Mouse (Mus musculus) midbrain, embryonic 14.5 days (tissue): ENCODE results near the gene Msn. TPM values are rescaled to one million over a fixed set of nuclear protein-coding genes. Genes with fewer than 3 reads are reported as not detected.
"Not testable (repeated sequence)": the region's sequence is repeated elsewhere in the genome, so short reads cannot be mapped to it uniquely, and the experiment has no call there.

Experiments used
- ATAC-seq: fragments of 200-750 bp; cut with Nextera tagmentation; 2 replicates; pipeline ENCODE4 v1.8.0; 2017; ENCODE audit warnings: moderate number of reproducible peaks, moderate library complexity; ENCODE audit not compliant: low FRiP score, low TSS enrichment
- DNase-seq: peaks from one replicate; pipeline ENCODE4 v3.0.0-alpha.2; 2015
- H3K27ac ChIP-seq: fragments of 300-500 bp; sonication (generic); replicated peaks from 2 replicates; pipeline ENCODE4 v1.5.1; 2014; ENCODE audit warnings: mild to moderate bottlenecking, low read depth, low read length, moderate library complexity
- H3K27me3 ChIP-seq: fragments of 300-500 bp; sonication (generic); 2 replicates; pipeline ENCODE4 v1.6.1; 2014; ENCODE audit warnings: low read length, control low read depth, mixed read lengths; ENCODE audit not compliant: control insufficient read depth, insufficient read depth
- H3K36me3 ChIP-seq: fragments of 300-500 bp; sonication (generic); 2 replicates; pipeline ENCODE4 v1.6.1; 2014; ENCODE audit warnings: low read length, control low read depth; ENCODE audit not compliant: control insufficient read depth, insufficient read depth
- H3K4me1 ChIP-seq: fragments of 300-500 bp; sonication (generic); 2 replicates; pipeline ENCODE4 v1.6.1; 2014; ENCODE audit warnings: mild to moderate bottlenecking, antibody characterized with exemption, low read length, control low read depth; ENCODE audit not compliant: control insufficient read depth, insufficient read depth
- H3K4me2 ChIP-seq: fragments of 300-500 bp; sonication (generic); 2 replicates; pipeline ENCODE4 v1.6.1; 2014; ENCODE audit warnings: mild to moderate bottlenecking, low read length, moderate library complexity
- H3K4me3 ChIP-seq: fragments of 300-500 bp; sonication (generic); replicated peaks from 2 replicates; pipeline ENCODE4 v1.5.1; 2014; ENCODE audit warnings: low read depth, low read length
- H3K9ac ChIP-seq: fragments of 300-500 bp; sonication (generic); replicated peaks from 2 replicates; pipeline ENCODE4 v1.6.1; 2014; ENCODE audit warnings: mild to moderate bottlenecking, low read length, moderate library complexity
- H3K9me3 ChIP-seq: fragments of 300-500 bp; sonication (generic); 2 replicates; pipeline ENCODE4 v1.6.1; 2016; ENCODE audit warnings: low read length, control low read depth, mixed read lengths; ENCODE audit not compliant: control insufficient read depth
- WGBS: fragments of 180-500 bp; shearing (Covaris S2); extraction: QIAGEN DNeasy Blood & Tissue Kit; methylation state at CpG from one replicate; pipeline ENCODE4 v1.1.7; 2014; 5-methylcytosine and 5-hydroxymethylcytosine counted together
- polyA plus RNA-seq: library from polyadenylated mRNA; unstranded; fragments of >200 nt; fragmentation: Nextera tagmentation; extraction: Ambion mirVana; gene quantifications from 2 replicates; pipeline ENCODE4 v1.2.1, GENCODE M21; 2014

Msn gene
- polyA plus RNA-seq, 1 experiment from 2014 or later = 33.8 TPM

DNA sequence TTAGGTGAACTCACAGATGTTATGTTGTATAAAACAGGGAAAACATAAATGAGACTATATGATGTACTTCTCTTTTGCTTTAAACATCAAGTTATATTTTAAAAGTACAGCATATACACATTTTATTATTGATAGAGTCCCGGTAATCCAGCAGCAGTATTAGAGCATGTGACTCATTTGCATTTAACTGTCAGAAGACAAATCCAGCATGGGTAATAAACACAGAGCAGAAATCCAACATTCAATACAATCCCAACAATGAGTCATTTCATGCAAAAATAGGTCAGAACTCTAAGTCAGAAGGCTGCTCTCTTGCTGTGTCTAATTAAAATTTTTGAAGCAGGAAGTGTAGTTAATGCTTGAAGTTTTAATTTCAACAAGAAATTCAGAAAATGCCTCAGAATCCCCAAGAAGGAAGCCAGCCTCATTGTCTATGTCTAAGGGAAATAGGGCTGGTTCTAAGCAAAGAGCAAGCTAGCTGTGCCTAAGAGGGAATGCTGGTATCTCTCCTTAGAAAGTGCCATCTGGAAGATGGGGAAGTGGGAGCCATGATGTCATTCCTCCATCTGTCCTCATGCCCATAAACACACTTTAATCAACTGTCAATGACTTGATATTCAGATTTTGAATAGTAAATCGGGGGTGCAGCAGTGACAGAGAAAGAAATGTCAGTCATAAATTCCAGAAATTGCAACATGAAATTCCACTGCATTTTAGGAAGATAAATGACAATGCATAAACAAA is 76.0 kb downstream of the Msn start:
- Histone ChIP-seq H3K36me3 (no peaks in the 10 kb centered on the region), H3K9ac (no peak overlapping the region), H3K27me3 (no peaks in the 10 kb centered on the region), H3K4me1 (no peaks in the 10 kb centered on the region), H3K4me3 (no peak overlapping the region), H3K27ac (no peak overlapping the region), H3K4me2 (no peak overlapping the region), H3K9me3 (no peaks in the 10 kb centered on the region)
- WGBS = 80% methylated on average over 2 of the region's 2 CpGs
- DNase-seq (no peak), ATAC-seq (no peak)

GRCm38 (mm10) chrX:96178437-96178836 is 82.6 kb downstream of the Msn start:
- Histone ChIP-seq H3K27ac (no peak overlapping the region), H3K9me3 (no peaks in the 10 kb centered on the region), H3K9ac (no peak overlapping the region), H3K27me3 (no peaks in the 10 kb centered on the region), H3K4me3 (no peak overlapping the region), H3K4me2 (no peak overlapping the region), H3K4me1 (no peaks in the 10 kb centered on the region), H3K36me3 (no peaks in the 10 kb centered on the region)
- ATAC-seq = no peak
- DNase-seq = peak; percentile 69
- 17% methylated on average over 1 of the region's 1 CpGs for WGBS

DNA sequence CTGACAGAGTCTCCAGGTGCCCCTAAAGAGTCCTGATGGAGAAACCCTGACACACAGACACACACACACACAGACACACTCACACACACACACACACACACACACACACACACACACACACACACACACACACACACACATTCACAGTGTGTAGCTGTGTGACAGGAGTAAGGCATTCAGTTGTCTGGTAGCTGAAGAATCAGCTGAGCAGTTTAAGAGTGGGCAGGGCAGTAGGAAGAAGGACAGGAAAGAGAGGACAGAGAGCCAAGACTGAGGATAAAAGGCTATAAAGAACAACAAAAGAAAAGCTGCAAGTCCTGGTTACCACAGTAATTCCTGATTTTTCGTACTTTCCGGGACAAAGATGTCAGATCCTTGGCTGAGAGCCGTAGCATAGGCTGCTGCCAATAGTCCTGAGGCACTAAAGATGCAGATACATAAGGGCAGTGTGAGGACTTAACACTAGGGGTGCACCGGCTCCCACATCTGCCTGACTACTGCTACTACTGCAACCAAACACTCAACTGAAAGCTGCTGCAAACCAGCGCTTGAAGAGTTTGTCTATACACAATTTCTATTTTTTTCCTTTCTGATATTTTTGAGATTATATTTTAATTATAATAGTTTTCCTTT is 88.4 kb downstream of the Msn start:
- no peaks in the 10 kb centered on the region for H3K4me1 ChIP-seq

DNA sequence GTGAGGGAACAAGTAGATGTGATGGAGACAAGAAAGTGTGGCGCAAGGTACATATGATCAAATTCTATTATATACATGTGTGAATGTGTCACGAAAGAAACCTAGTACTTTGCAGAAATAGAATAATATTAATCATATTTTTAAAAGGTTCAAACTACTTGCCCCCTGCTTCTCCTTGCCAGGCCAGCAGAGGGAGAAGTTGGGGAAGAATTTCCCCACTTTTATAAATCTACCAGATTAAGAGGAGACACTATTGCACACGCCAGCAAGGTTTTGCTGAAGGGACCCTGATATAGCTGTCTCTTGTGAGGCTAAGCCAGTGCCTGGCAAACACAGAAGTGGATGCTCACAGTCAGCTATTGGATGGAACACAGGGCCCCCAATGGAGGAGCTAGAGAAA is 109.3 kb downstream of the Msn start:
- not testable (repeated sequence) for H3K4me2 ChIP-seq, DNase-seq, H3K27me3 ChIP-seq, H3K4me1 ChIP-seq, H3K36me3 ChIP-seq, H3K9me3 ChIP-seq, ATAC-seq, H3K27ac ChIP-seq, H3K4me3 ChIP-seq, H3K9ac ChIP-seq
- WGBS = 85% methylated on average over 3 of the region's 3 CpGs

More for the DNA sequence above, 88.4 kb downstream of the Msn start:
- H3K27ac ChIP-seq = no peak overlapping the region
- H3K4me3 ChIP-seq = no peak overlapping the region
- ATAC-seq (no peak), DNase-seq (peak; percentile 19)
- no peaks in the 10 kb centered on the region for H3K9me3 ChIP-seq
- H3K27me3 ChIP-seq = no peaks in the 10 kb centered on the region
- H3K36me3 ChIP-seq = no peaks in the 10 kb centered on the region
- WGBS = 58% methylated on average over 5 of the region's 5 CpGs
- no peak overlapping the region for H3K9ac ChIP-seq
- H3K4me2 ChIP-seq = no peak overlapping the region

GRCm38 (mm10) chrX:96206872-96207271 is 111.0 kb downstream of the Msn start:
- Histone ChIP-seq H3K27me3 (no peaks in the 10 kb centered on the region), H3K9me3 (no peaks in the 10 kb centered on the region), H3K27ac (no peak overlapping the region), H3K4me3 (no peak overlapping the region), H3K36me3 (no peaks in the 10 kb centered on the region), H3K4me1 (no peaks in the 10 kb centered on the region), H3K9ac (no peak overlapping the region), H3K4me2 (no peak overlapping the region)
- ATAC-seq (no peak), DNase-seq (no peak)
- WGBS = 37% methylated on average over 1 of the region's 1 CpGs

DNA sequence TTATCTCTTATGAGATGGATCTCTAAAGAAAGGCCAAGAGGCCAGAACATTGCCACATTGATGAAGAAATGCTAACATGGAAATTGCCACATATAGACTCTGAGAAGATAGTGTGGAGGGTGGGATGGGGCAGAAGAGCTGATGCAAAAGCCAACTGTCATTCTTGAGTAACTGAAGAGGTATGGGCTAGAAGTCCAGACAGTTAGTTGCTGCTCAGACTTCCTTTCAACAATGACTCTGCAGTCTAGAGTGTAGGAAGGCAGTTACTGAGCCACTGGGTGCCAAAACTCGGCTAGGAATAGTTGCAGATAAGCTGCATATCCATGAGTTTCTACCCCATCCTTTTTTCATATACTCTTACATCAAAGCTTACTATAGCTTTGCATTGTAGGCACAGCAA is 122.2 kb downstream of the Msn start:
- Histone ChIP-seq H3K36me3 (no peaks in the 10 kb centered on the region), H3K27me3 (no peaks in the 10 kb centered on the region), H3K27ac (no peak overlapping the region), H3K9me3 (no peaks in the 10 kb centered on the region), H3K4me3 (no peak overlapping the region), H3K4me1 (no peaks in the 10 kb centered on the region), H3K4me2 (no peak overlapping the region), H3K9ac (no peak overlapping the region)
- ATAC-seq (no peak), DNase-seq (no peak)
- WGBS = 48% methylated on average over 1 of the region's 1 CpGs

Other genes with a start within 250 kb of the Msn start
- 53.1 and 53.3 TPM in 2 replicates for gene Las1l, start 139.1 kb upstream of the Msn start, polyA plus RNA-seq
- gene Vsig4, start 197.4 kb downstream of the Msn start, polyA plus RNA-seq = not detected in 2 replicates